Mouse (Mus musculus) stomach, embryonic 16.5 days (tissue): ENCODE data around the gene Timp2. TPM values are rescaled to one million over a fixed set of nuclear protein-coding genes. Genes with fewer than 3 reads are reported as not detected.
A peak's percentile ranks its signal among the peaks of the same experiment; 100 is the strongest.

ENCODE experiments used
- ATAC-seq: fragments of 200-750 bp; cut with Nextera tagmentation; 2 replicates; pipeline ENCODE4 v1.8.0; 2017; ENCODE audit warnings: moderate number of reproducible peaks, moderate TSS enrichment; ENCODE audit not compliant: insufficient read depth, low FRiP score
- H3K27ac ChIP-seq: fragments of 300-500 bp; sonication (generic); 2 replicates; pipeline ENCODE4 v1.5.1; 2014; ENCODE audit warnings: low read length
- H3K27me3 ChIP-seq: fragments of 300-500 bp; sonication (generic); 2 replicates; pipeline ENCODE4 v1.6.1; 2014; ENCODE audit warnings: low read length, control low read depth, mixed read lengths; ENCODE audit not compliant: control insufficient read depth, insufficient read depth
- H3K36me3 ChIP-seq: fragments of 300-500 bp; sonication (generic); 2 replicates; pipeline ENCODE4 v1.6.1; 2014; ENCODE audit warnings: low read length; ENCODE audit not compliant: control insufficient read depth, insufficient read depth
- H3K4me1 ChIP-seq: fragments of 300-500 bp; sonication (generic); 2 replicates; pipeline ENCODE4 v1.6.1; 2014; ENCODE audit warnings: low read length, control low read depth, mixed read lengths; ENCODE audit not compliant: control insufficient read depth, insufficient read depth
- H3K4me2 ChIP-seq: fragments of 300-500 bp; sonication (generic); 2 replicates; pipeline ENCODE4 v1.6.1; 2014; ENCODE audit warnings: low read depth, low read length, mixed read lengths
- H3K4me3 ChIP-seq: fragments of 300-500 bp; sonication (generic); replicated peaks from 2 replicates; pipeline ENCODE4 v1.5.1; 2014; ENCODE audit warnings: mild to moderate bottlenecking, low read length
- H3K9ac ChIP-seq: fragments of 300-500 bp; sonication (generic); 2 replicates; pipeline ENCODE4 v1.6.1; 2014; ENCODE audit warnings: low read length
- H3K9me3 ChIP-seq: fragments of 300-500 bp; sonication (generic); replicated peaks from 2 replicates; pipeline ENCODE4 v1.6.1; 2016; ENCODE audit warnings: low read length, control low read depth; ENCODE audit not compliant: control insufficient read depth
- WGBS: fragments of 180-500 bp; shearing (Covaris S2); extraction: QIAGEN DNeasy Blood & Tissue Kit; methylation state at CpG from one replicate; pipeline ENCODE4 v1.1.7; 2014; 5-methylcytosine and 5-hydroxymethylcytosine counted together
- polyA plus RNA-seq: library from polyadenylated mRNA; unstranded; fragments of >200 nt; fragmentation: Nextera tagmentation; extraction: Ambion mirVana; gene quantifications from 2 replicates; pipeline ENCODE4 v1.2.1, GENCODE M21; 2015

Gene Timp2
- polyA plus RNA-seq, 1 experiment from 2014 or later: 66.5 TPM

- WGBS: 84% methylated on average over 11 of the region's 11 CpGs
- ATAC-seq: no peak
Measured at GRCm38 (mm10) chr11:118332376-118332775, 23.2 kb downstream of the Timp2 start.

GRCm38 (mm10) chr11:118330777-118331176 is 24.8 kb downstream of the Timp2 start:
- no peak for ATAC-seq
- H3K27ac ChIP-seq: no peak overlapping the region
- H3K4me2 ChIP-seq: no peak overlapping the region
- H3K36me3 ChIP-seq: no peaks in the 10 kb centered on the region
- no peak overlapping the region for H3K4me3 ChIP-seq
- H3K27me3 ChIP-seq: no peaks in the 10 kb centered on the region
- 93% methylated on average over 16 of the region's 16 CpGs for WGBS
- H3K9ac ChIP-seq: no peak overlapping the region
- peaks cover 16% of the 10 kb centered on the region; the same call in 1 of the 2 replicates for H3K4me1 ChIP-seq
- H3K9me3 ChIP-seq: no peaks in the 10 kb centered on the region

More at GRCm38 (mm10) chr11:118332376-118332775, 23.2 kb downstream of the Timp2 start:
- Histone ChIP-seq H3K36me3 (no peaks in the 10 kb centered on the region), H3K4me2 (no peak overlapping the region), H3K4me1 (peaks cover 10% of the 10 kb centered on the region; the same call in 1 of the 2 replicates), H3K9me3 (no peaks in the 10 kb centered on the region), H3K4me3 (no peak overlapping the region), H3K9ac (no peak overlapping the region), H3K27ac (no peak overlapping the region), H3K27me3 (no peaks in the 10 kb centered on the region)

- WGBS: 94% methylated on average over 14 of the region's 14 CpGs
- Histone ChIP-seq H3K9ac (no peak overlapping the region), H3K27me3 (no peaks in the 10 kb centered on the region), H3K4me1 (peaks cover 16% of the 10 kb centered on the region; the same call in 1 of the 2 replicates), H3K4me3 (no peak overlapping the region), H3K36me3 (no peaks in the 10 kb centered on the region), H3K27ac (no peak overlapping the region), H3K4me2 (no peak overlapping the region), H3K9me3 (no peaks in the 10 kb centered on the region)
- ATAC-seq: no peak
Measured at GRCm38 (mm10) chr11:118330361-118330760, 25.2 kb downstream of the Timp2 start.

- Histone ChIP-seq H3K9me3 (no peaks in the 10 kb centered on the region), H3K27me3 (no peaks in the 10 kb centered on the region), H3K9ac (no peak overlapping the region), H3K27ac (no peak overlapping the region), H3K36me3 (no peaks in the 10 kb centered on the region), H3K4me1 (peaks cover 16% of the 10 kb centered on the region; the same call in 1 of the 2 replicates), H3K4me3 (no peak overlapping the region), H3K4me2 (no peak overlapping the region)
- 88% methylated on average over 5 of the region's 5 CpGs for WGBS
- ATAC-seq: no peak
Measured at GRCm38 (mm10) chr11:118328947-118329346, 26.6 kb downstream of the Timp2 start.

- Histone ChIP-seq H3K27me3 (no peaks in the 10 kb centered on the region), H3K9me3 (no peaks in the 10 kb centered on the region), H3K9ac (no peak overlapping the region), H3K36me3 (no peaks in the 10 kb centered on the region), H3K4me2 (no peak overlapping the region), H3K4me3 (no peak overlapping the region), H3K4me1 (peaks cover 16% of the 10 kb centered on the region; the same call in 1 of the 2 replicates), H3K27ac (no peak overlapping the region)
- ATAC-seq: no peak
- 91% methylated on average over 6 of the region's 6 CpGs for WGBS
Measured at GRCm38 (mm10) chr11:118328511-118328910, 27.0 kb downstream of the Timp2 start.

GRCm38 (mm10) chr11:118326991-118327971 is 28.3 kb downstream of the Timp2 start:
- H3K9ac ChIP-seq: 0 out of 2 replicates have a peak overlapping the region, but pooled peaks have one; percentile 9
- ATAC-seq: peak; percentile 71

GRCm38 (mm10) chr11:118326491-118326890 is 29.0 kb downstream of the Timp2 start:
- peaks cover 16% of the 10 kb centered on the region; the same call in 1 of the 2 replicates for H3K4me1 ChIP-seq
- no peak overlapping the region for H3K4me3 ChIP-seq
- no peaks in the 10 kb centered on the region for H3K9me3 ChIP-seq
- 83% methylated on average over 4 of the region's 4 CpGs for WGBS
- H3K4me2 ChIP-seq: no peak overlapping the region
- no peak for ATAC-seq
- no peak overlapping the region for H3K9ac ChIP-seq
- no peaks in the 10 kb centered on the region for H3K36me3 ChIP-seq
- no peaks in the 10 kb centered on the region for H3K27me3 ChIP-seq
- no peak overlapping the region; the same call in 1 of the 2 replicates for H3K27ac ChIP-seq

More at GRCm38 (mm10) chr11:118326991-118327971, 28.3 kb downstream of the Timp2 start:
- Histone ChIP-seq H3K4me1 (peaks cover 16% of the 10 kb centered on the region; the same call in 1 of the 2 replicates), H3K4me2 (no peak overlapping the region), H3K27ac (peak overlapping the region; percentile 41), H3K27me3 (no peaks in the 10 kb centered on the region), H3K4me3 (no peak overlapping the region), H3K9me3 (no peaks in the 10 kb centered on the region), H3K36me3 (no peaks in the 10 kb centered on the region)
- 59% methylated on average over 24 of the region's 24 CpGs for WGBS

GRCm38 (mm10) chr11:118324541-118324940 is 31.0 kb downstream of the Timp2 start:
- no peak for ATAC-seq
- 68% methylated on average over 5 of the region's 5 CpGs for WGBS
- Histone ChIP-seq H3K36me3 (peaks cover 3% of the 10 kb centered on the region; the same call in 1 of the 2 replicates), H3K4me3 (no peak overlapping the region), H3K4me1 (peaks cover 16% of the 10 kb centered on the region; the same call in 1 of the 2 replicates), H3K9ac (no peak overlapping the region), H3K9me3 (no peaks in the 10 kb centered on the region), H3K27ac (no peak overlapping the region), H3K27me3 (no peaks in the 10 kb centered on the region), H3K4me2 (no peak overlapping the region)

GRCm38 (mm10) chr11:118323974-118324373 is 31.6 kb downstream of the Timp2 start:
- Histone ChIP-seq H3K4me3 (no peak overlapping the region), H3K4me2 (no peak overlapping the region), H3K36me3 (peaks cover 7% of the 10 kb centered on the region; the same call in 1 of the 2 replicates), H3K27me3 (no peaks in the 10 kb centered on the region), H3K9ac (no peak overlapping the region), H3K27ac (no peak overlapping the region), H3K9me3 (no peaks in the 10 kb centered on the region), H3K4me1 (peaks cover 16% of the 10 kb centered on the region; the same call in 1 of the 2 replicates)
- 73% methylated on average over 5 of the region's 5 CpGs for WGBS
- no peak for ATAC-seq
